Mouse (Mus musculus): Measurements from ENCODE around the gene Acbd5. TPM values are rescaled to one million over a fixed set of nuclear protein-coding genes. Genes with fewer than 3 reads are reported as not detected.

Gene Acbd5
- total and polyA plus RNA-seq, 3 experiments: 10.9 to 15.2 (median 13.9) TPM

- TF ChIP-seq SMC3 (IDR thresholded peaks at IDR 0.05; ENCODE audit: low read depth, low read length) (no peak), MAZ (IDR thresholded peaks at IDR 0.05; ENCODE audit: low read depth, low read length) (no peak), NRF1 (IDR thresholded peaks at IDR 0.05; ENCODE audit: low read depth, low read length) (no peak), CTCF (conservative IDR thresholded peaks at IDR 0.05 in 1 of 2, IDR thresholded peaks at IDR 0.05 in 1 of 2; ENCODE audit: low read depth in 2 of 2, low read length in 2 of 2) (no peak), JUND (conservative IDR thresholded peaks at IDR 0.05; ENCODE audit: low read depth, low read length) (no peak), RCOR1 (conservative IDR thresholded peaks at IDR 0.05; ENCODE audit: low read depth, low read length) (no peak), KAT2A (IDR thresholded peaks at IDR 0.05; ENCODE audit: insufficient replicate concordance, low read length) (no peak), ZNF384 (IDR thresholded peaks at IDR 0.05; ENCODE audit: low read depth, low read length) (no peak), MEF2A (IDR thresholded peaks at IDR 0.05; ENCODE audit: borderline replicate concordance, low read depth, low read length) (no peak), ELF1 (IDR thresholded peaks at IDR 0.05; ENCODE audit: low read depth, low read length) (no peak), TBP (conservative IDR thresholded peaks at IDR 0.05; ENCODE audit: low read depth, low read length) (no peak), GABPA (IDR thresholded peaks at IDR 0.05; ENCODE audit: insufficient replicate concordance, low read depth, low read length) (no peak), ZC3H11A (IDR thresholded peaks at IDR 0.05; ENCODE audit: low read depth, low read length) (no peak), RAD21 (IDR thresholded peaks at IDR 0.05; ENCODE audit: low read depth, low read length) (no peak), EP300 (IDR thresholded peaks at IDR 0.05; ENCODE audit: low read length) (no peak), USF1 (IDR thresholded peaks at IDR 0.05; ENCODE audit: low read depth, low read length) (no peak)
- peaks cover 2% of the 10 kb centered on the region for H3K9me3 ChIP-seq (replicated peaks; ENCODE audit: low read length)
- no peak overlapping the region for H3K4me2 ChIP-seq (ENCODE audit: insufficient read depth, low read depth, poor library complexity, severe bottlenecking)
- H3K79me2 ChIP-seq (replicated peaks; ENCODE audit: control insufficient read depth, extremely low read depth, insufficient read depth, poor library complexity, severe bottlenecking): peaks cover 4% of the 10 kb centered on the region; the same call in 1 of the 2 replicates
- H3K4me1 ChIP-seq (ENCODE audit: control insufficient read depth in 1 of 2, insufficient read depth in 2 of 2): no peaks in the 10 kb centered on the region
- H3K27ac ChIP-seq (ENCODE audit: insufficient read depth, low read depth): no peak overlapping the region
- peaks cover 35 to 66% of the 10 kb centered on the region in 2 experiments for H3K36me3 ChIP-seq (replicated peaks in 1 of 2; ENCODE audit: control insufficient read depth in 1 of 2, insufficient read depth in 1 of 2, low read length in 1 of 2)
- dilution Hi-C loops (cut with MboI; ENCODE audit: extremely low pct_ligation_motif_present, extremely low pct_unique_long_range_greater_than_20kb, low sequenced_read_pairs) (no loop called here), in situ Hi-C loops (cut with MboI; ENCODE audit: low pct_ligation_motif_present, low pct_unique_long_range_greater_than_20kb, low sequenced_read_pairs) (no loop called here)
- no peak overlapping the region for H3K9ac ChIP-seq (ENCODE audit: insufficient read depth, low read depth)
- DNase-seq (ENCODE audit: extremely low read depth): no peak
- no peaks in the 10 kb centered on the region for H3K27me3 ChIP-seq (replicated peaks)
- no peak overlapping the region for H3K4me3 ChIP-seq (replicated peaks in 1 of 3; ENCODE audit: low read depth in 2 of 3, low read length in 2 of 3, poor library complexity in 1 of 3)
These were observed 9.7 kb downstream of the Acbd5 start for GRCm38 (mm10) chr2:23077693-23078092.

- dilution Hi-C loops (cut with MboI; ENCODE audit: extremely low pct_ligation_motif_present, extremely low pct_unique_long_range_greater_than_20kb, low sequenced_read_pairs): no loop called here
- peaks cover 37 to 69% of the 10 kb centered on the region in 2 experiments for H3K36me3 ChIP-seq (replicated peaks in 1 of 2; ENCODE audit: control insufficient read depth in 1 of 2, insufficient read depth in 1 of 2, low read length in 1 of 2)
These were observed 10.6 kb downstream of the Acbd5 start for GRCm38 (mm10) chr2:23078588-23078987.

More at GRCm38 (mm10) chr2:23078588-23078987, 10.6 kb downstream of the Acbd5 start:
- peaks cover 2% of the 10 kb centered on the region for H3K9me3 ChIP-seq (replicated peaks; ENCODE audit: low read length)
- in situ Hi-C loops (cut with MboI; ENCODE audit: low pct_ligation_motif_present, low pct_unique_long_range_greater_than_20kb, low sequenced_read_pairs): no loop called here
- no peak overlapping the region for H3K4me3 ChIP-seq (replicated peaks in 1 of 3; ENCODE audit: low read depth in 2 of 3, low read length in 2 of 3, poor library complexity in 1 of 3)
- no peak for DNase-seq (ENCODE audit: extremely low read depth)
- no peak overlapping the region for H3K4me2 ChIP-seq (ENCODE audit: insufficient read depth, low read depth, poor library complexity, severe bottlenecking)
- no peak overlapping the region for H3K27ac ChIP-seq (ENCODE audit: insufficient read depth, low read depth)
- H3K4me1 ChIP-seq (ENCODE audit: control insufficient read depth in 1 of 2, insufficient read depth in 2 of 2): no peaks in the 10 kb centered on the region
- no peaks in the 10 kb centered on the region for H3K27me3 ChIP-seq (replicated peaks)
- H3K9ac ChIP-seq (ENCODE audit: insufficient read depth, low read depth): no peak overlapping the region
- H3K79me2 ChIP-seq (replicated peaks; ENCODE audit: control insufficient read depth, extremely low read depth, insufficient read depth, poor library complexity, severe bottlenecking): peaks cover 4% of the 10 kb centered on the region; the same call in 1 of the 2 replicates
- TF ChIP-seq SMC3 (IDR thresholded peaks at IDR 0.05; ENCODE audit: low read depth, low read length): no peak

Data from CH12.LX (cell line).